Mouse (Mus musculus) urinary bladder, postnatal 25 days (tissue): ENCODE data around the gene Adk.
A peak's percentile ranks its signal among the peaks of the same experiment; 100 is the strongest.

Experiments
- DNase-seq: peaks from one replicate; pipeline ENCODE4 v3.0.0; 2022; ENCODE audit warnings: low spot score

Adk gene

DNA sequence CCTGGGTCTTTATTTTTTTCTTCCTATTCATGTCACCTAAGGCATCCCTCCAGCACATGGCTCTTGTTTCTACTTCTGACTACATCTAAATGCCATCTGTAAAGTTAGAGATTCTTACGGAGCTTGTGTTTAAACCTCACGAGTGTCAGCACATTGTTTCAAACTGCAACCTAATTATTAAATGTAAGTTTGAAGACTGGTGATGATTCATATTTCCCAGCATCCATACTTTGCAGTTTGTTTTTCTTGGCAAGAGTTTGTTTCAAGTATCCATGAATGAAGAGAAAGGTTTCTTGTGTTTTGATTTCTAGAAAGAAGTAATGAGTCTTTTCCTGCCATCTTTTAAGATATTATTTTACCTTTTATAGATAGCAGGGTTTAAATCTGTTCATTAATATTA lies 299.3 kb downstream of the Adk start:
- DNase-seq: no peak

DNA sequence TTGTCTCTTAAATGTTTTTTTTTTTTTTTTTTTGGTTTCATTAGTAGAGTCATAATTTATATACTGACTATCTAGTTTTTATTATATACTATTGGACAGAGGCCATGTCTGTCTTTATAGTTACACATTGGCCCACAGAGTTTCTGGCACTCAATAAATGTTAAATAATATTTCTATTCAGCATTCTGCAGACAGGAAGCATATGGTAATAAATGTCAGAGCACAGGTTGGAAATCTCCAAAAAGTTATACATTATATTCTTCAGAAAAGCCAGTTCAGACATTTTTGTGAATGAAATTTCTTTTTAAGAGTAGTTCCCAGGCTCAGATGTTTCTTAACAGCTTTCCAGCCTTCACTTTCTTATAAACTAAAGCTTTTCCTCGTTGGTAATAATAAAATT lies 303.9 kb downstream of the Adk start:
- DNase-seq: no peak

DNA sequence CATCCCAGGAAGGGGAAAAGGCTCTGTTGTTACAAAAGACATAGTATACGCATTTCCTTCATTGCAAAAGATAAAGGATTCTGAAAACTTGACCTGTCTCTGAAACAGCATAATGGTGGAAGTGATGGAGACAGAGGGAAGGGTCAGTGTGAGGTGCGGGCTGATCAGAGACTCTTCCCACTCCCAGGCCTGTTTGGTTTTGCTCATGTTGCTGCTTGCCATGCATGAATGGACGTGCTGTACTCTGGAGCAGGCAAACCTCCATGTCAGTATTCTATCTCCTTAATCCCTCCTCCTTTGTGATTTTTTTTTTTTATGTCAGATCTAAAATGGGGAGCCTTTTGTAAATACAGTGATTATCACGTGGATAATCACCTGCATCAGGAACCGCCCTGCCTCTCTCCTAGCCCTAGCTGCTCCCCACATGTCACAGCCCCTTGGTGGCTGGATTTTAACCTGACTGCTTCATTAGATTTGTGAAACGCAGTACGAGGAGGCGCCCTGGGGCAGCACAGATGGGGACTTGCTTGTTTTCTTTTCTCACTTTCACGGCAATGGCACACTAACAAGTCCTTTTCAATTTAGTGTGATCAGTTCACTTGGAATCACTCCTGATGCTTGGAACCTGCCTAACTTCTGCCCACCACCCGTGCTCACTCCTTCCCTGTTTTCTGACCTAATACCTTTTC lies 307.0 kb downstream of the Adk start:
- no peak for DNase-seq

DNA sequence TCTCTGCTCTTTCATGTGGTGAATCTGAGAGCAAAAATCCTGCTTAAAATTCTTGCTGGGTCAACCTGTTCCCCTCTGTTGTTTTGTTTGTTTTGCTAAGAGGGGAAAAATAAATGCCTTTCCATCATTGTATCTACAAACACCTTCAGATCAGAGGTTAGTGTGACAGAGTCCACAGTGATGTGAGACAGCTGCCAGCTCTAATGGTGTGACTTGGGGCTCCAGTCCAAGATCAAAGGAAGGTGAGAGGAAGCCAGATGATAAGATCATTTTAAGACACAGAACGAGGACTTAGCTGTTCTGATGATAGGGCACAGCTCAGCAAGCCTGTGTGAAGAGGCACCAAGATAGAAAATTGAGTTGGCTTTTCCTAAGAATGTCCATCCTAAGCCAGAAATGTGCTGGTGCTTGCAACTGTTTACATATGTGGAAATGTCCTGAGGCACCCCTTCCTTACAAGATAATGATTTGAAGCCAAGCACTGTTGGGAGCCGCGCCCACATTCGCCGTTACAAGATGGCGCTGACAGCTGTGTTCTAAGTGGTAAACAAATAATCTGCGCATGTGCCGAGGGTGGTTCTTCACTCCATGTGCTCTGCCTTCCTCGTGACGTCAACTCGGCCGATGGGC lies 307.6 kb downstream of the Adk start:
- DNase-seq: no peak

DNA sequence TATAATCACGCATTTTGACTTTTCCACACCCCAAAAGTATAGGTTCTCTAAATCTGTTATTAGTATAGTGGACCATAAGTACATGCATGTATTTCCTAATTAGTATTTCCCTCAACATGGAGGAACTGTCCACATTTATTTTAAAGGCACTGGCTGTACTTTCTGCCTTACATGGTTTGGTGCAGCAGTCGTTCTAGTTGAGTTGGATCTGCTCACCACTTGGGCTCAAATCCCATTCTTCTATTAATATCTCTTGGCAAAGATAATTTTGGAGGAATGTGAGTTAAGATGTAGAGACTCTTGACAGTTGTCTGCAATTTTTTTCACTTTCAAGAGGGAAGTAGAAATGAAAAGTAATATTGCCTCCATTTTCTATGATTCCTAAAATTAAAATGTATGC lies 314.7 kb downstream of the Adk start:
- no peak for DNase-seq

DNA sequence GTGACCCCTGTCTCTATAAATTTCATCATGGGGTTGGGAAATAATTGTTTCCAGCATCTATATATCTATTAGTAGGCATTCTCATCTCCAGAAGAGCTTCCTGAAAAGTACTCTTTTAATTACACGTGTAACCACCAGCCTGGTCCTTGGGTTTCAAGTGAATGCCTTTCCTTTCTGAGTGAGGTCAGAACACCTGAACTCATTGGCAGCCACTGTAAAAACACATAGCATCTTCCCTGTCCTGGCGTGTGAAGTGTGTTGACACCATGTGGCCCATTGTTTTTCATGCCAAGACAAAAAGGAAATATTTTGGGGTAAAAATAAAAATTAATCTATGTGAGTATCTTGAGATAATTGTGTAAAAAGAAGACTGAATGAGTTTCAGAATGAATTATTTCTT lies 316.2 kb downstream of the Adk start:
- no peak for DNase-seq

DNA sequence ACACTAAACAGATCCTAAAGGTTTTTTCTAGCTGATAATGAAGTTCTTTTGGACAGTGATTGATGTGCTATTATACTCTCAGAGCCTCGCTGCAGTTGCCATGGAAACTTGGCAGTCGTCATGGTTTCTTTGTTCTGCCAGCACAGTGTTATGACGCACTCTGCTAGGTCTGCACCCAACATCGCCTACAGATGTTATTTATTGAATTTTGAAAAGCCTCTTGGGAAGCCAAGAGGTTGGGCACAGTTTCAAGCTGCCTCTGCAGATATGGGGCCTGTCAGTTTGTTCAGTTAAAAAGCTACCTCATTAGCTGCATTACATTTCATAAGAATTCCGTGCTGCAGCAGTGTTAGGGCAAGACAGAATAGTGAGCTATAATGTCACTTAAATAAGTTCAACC lies 316.8 kb downstream of the Adk start:
- DNase-seq: peak; percentile 39

DNA sequence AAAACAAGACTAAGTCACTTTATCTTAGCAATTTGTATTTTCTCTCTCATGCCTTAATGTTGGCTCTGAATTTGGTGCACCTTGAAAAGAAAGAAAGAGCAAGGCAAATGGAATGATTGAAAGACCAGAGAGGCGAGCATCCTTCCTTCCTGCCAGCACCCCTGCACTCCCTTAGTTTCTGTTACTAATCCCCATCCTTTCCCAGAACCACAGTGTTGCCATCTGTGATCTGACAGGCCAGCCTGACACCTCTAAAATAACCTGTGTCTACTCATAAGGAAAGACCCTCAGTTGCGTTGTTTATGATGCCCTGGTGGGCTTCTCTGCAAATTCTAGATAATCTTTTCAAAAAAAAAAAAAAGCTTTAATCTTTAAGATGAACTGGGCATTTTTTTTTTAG lies 319.6 kb downstream of the Adk start:
- no peak for DNase-seq

DNA sequence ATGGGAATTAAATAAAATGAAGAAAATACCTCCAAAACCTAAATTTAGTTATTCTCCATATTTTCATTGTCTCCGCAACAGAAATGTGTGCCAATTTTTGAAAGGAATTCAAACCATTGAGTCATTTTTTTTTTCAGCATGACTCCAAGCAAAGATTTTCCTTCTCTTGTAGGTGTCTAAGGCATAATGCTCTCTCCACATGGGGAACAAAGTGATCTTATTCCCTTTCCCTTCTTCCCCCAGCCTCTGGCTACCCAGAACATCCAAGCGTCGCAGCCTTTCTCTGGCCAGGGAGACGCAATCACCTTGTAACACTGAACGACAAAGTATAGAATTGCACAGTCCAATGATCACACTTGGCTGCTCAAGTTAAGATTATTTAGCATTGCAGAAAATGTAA lies 320.3 kb downstream of the Adk start:
- DNase-seq: no peak

DNA sequence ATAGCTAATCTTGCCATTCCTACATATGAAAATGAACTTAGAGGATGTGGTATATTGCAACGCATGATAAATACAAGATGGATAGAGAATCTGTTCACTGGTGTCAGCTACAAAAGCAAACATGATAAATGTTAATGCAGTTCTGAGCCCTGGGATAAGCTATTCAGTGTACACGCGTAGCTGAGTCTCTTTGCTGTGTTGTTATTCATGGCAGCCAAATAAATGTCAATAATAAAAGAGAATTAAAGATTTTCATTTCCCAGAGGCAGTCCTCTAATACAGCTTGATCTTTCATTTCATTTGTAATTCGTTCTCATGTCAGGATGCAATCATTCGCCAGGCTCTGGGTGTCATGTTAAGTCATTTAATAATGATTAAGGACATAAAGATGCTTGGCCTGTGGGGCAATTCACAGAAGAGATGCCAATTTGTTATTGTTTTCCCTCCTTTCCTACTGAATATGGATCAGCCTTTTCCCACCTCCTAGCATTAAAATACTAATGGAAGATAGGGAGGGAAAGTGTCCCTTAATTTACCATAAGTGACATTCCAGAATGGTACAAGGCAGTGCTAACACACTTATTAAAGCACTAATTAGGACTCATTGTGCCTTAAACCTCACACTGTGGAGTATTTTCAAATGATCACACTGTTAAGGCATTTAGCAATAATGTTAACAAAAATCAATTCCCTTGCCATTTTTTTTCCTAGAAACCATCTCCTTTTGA lies 331.5 kb downstream of the Adk start:
- DNase-seq: no peak

DNA sequence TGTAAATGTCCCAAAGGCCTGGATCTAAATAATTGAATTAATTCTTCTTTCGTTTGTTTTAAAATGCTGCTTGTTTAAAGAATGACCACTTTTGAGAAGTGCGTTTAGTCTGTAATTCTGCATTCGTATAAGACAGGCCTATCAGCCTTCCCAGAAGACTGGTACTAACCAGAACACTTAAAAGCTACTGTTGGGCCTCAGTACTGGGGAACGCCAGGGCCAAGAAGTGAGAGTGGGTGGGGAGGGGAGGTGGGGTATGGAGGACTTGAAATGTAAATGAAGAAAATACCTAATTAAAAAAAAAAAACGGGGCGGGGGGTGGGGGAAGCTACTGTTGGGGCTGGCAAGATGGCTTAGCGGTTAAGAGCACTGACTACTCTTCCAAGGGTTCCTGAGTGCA lies 347.1 kb downstream of the Adk start:
- no peak for DNase-seq

DNA sequence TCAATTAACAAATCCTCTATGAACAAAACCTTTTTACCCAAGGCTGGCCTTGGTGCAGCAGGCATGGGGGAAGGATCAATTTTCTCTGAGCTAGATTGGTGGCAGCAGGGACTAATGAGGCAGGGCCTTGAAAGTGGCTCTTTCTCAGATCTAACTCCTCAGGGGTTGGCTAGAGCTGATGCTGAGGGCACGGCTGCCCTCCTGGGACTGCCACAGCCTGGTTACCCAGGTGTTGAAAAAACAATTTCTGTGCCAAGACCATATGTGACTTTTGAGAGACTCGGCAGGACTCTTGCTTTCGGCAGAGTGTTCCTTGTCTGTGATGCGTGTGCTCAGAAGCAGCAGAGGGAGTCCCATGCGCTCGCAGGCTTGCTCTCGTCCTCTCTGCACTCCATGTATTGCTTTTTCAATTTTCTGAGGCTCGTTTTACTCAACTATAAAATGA lies 349.8 kb downstream of the Adk start:
- DNase-seq: no peak

DNA sequence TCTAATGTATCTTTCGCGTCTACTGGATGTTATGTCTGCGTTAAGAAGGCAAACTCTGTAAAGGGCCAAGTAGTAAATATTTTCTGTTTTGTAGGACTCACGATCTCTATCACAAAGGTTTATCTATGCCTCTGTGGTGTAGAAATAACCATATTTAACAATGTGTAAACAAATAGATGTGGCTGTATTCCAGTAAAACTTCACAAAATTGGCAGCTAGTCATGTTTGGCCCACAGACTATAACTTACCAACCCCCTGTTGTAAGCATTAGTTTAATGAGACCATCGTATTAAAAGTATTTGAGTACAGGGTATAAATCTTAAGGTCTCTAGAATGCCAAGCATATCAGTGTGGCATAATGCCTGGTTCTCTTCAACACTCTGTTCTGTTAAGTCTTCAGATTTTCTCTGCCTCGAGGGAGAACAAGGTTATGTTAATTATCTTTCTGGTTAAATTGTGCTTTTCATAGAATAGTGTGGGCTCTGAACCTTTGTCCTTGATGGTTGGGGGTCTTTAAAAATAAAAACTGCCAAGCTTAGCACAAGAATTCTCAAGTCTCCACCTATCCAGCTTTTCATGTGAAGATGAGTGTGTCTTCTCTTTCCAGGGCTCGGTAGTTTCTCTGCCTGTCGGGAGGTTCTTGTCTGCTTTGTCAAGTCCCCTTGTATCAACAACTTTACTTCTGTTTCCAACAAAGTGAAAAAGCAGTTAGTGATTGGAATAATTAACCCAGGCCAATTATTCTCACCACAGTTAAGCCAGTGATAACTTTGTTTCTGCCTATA lies 350.4 kb downstream of the Adk start:
- no peak for DNase-seq

DNA sequence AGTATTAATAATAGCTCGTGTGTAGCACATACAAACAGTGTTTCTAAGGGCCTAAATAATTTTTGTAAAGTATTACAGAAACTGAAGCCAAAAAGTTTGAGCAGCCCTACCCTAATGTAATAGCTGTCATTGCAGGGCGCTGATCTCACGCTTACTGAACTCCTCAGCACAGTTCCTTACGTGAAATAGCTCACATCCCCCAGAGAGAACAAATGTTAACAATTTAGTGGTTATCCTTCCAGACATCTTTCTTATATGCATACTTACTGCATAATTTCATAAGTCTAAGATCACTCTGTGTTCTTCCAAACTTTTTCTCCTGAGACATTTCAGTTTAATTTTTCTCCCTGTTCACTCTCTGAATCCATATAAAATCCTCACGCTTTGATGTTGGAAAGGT lies 354.6 kb downstream of the Adk start:
- DNase-seq: no peak

DNA sequence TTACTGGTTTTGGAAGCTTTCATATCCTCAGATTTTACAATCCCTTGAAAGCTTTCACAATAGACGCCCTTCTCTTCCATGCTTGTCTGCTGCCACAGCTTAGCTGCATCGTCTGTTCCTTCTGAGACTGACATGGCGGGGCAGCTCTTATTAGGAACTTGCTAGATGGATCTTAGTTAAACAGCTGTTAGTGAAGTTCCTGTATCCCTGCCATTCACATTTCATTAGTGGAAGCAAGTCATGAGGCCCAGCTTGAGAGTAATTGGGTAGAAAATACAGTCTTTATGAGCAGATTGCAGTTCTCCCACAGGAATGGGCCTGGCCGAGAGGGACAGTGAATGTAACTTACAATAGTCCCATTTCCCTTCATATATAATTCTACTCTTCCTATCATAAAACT lies 356.5 kb downstream of the Adk start:
- DNase-seq: no peak

DNA sequence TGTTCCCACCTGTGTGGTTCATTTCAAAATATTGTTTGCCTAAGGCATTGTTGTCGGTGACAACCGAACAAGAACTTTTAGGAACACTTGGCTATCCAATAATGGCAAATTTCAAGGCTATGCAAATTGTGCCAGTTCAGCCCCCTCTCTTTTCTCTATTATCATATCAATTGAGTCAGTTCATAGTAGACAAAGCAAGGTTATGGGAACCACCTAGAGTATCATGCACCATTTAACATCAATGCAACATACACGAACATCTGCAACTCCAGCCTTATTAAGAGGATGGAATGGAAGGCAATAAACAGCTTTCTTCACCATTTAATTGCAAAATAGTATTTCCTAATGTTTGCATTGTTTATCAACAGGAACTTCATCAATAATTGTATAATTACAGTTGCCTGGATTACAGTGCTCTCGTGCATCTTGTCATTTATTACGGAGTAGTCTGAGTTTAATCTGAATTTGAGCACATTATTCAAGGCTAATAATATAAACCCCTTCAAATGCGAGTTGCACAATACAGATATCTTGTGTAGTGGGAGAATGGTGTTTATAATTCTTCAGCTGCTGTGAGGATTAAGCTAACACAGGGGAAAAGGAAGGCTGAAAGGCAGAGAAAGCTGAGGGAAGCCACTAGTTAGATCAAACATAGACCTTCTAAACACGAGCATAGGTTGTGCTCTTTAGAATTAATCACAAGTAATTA lies 358.5 kb downstream of the Adk start:
- DNase-seq: no peak

DNA sequence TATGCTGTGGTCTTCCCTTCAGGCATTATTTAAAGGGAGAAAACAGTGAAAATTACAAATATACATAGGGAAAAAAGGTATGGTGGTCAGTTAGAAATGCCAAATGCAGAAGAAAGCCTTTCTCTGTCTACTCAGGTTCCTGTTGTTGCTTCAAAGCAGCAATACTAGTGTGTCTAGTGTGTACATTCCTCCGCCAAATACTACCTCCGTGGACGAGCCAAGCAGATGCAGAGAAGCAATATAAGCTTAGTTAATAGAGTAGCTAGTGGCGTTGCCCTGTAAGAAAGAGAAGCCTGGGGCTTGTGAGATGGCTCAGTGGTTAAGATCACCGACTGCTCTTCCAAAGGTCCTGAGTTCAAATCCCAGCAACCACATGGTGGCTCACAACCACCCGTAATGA lies 359.1 kb downstream of the Adk start:
- no peak for DNase-seq

DNA sequence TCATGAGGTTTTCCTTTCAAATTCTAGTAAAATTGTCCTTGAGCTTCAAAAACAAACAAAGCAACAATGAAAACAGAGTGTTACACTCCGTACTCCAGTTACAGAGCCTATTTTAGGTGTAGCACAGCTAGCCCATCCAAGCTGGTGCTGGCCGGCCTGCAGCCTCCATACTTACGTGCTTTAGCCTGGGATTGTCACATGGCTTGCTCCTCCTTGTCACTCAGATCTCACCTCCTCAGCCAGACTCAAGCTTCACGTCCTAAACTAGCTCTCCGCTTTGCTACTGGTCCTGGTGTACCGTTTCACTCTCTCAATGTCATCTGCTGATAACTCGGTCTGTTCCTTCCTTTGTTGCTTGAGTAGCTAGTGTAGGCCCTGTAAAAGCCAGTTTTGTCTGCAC lies 366.0 kb downstream of the Adk start:
- no peak for DNase-seq

DNA sequence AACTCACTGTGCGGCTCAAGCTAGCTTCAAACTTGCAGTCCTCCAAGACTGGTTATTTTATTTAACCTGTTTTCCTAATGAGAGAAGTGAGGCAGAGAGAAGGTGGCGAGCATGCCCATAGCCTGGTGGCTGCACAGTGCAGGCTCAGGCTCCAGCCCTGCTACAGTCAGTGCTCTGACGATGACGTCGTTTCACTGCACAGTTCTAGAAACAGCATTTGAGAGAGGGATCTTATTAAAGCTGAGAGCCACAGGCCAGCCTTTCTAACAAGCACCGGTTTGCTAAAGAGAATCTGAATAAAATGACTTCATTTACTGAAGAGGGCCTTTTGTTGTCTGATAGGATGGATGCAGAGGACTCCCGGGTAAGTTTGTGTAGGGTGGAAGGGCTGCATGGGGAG lies 375.0 kb downstream of the Adk start:
- no peak for DNase-seq

DNA sequence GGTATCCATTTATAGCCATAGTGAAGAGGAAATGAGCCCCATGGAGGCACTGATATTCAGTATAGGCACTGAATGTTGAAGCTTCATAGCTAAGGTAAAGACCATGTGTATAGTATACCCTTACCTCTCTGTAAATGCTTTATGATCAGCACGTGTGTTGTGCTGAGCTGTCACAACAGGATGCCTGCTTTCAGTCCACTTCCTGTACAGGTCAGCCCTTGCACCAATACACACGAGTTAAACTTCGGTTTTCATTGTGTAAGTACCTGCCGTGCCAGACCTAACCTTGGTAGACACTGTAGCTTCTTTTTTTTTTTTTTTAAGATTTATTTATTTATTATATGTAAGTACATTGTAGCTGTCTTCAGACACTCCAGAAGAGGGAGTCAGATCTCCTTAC lies 381.0 kb downstream of the Adk start:
- DNase-seq: no peak

DNA sequence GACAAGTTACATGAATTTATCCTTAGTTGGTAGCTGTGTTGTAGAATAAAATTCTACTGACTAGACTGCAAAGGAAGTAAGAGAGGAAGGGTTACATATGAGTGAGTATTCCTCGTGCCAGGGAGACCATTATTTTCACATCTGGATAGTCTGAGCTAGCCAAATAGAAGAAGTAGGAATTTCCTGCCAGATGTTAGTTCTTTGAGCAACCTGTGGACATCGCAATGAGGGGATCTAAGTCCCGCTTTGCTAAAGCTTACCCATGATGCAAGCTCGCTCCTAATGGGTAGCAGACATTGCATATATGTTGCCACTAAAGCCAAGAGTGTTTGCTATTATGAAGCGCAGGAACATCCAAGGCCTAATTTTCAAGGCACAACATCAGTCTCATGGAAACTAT lies 381.6 kb downstream of the Adk start:
- DNase-seq: no peak

DNA sequence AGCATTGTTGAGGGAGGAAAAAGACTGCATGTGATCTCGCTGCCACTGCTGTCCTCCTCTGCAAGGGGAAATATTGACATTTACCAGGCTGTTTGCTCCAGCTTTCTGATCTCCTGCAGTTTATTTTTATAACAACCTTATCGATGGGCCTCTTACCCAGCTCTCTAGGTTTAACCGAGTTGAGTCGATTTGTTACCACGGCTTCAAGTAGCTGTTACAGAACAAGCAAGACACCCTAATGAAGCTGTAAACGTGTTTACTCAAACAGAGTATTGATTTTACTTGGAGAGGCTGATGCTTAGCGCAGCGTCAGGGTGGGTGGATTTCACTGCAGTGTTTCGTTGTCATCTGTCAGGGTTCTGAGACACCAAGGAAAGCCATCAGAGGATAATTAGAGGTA lies 382.3 kb downstream of the Adk start:
- no peak for DNase-seq
